In genomic region chr11:97292731-97293130, GRCm38 (mm10) we compare ENCODE assay signal across 17 mouse cellular contexts. TPM values are rescaled to one million over a fixed set of nuclear protein-coding genes. Genes with fewer than 3 reads are reported as not detected.
"Had no signal": no experiment of that assay in that cellular context is flagged by ENCODE, and none has a peak within 500 bp of the region (broad histone marks: within the 10 kb centered on the region; RNA-seq: fewer than 3 reads in every experiment).

No protein-coding gene starts in this region.

- DNase-seq: lung, adult 18-20 months; lung, embryonic 14.5 days; lung, postnatal 10 days; lung, postnatal 36 days; right cerebral cortex, postnatal 14 days; thymus, adult 2 months; thymus, postnatal 25 days; thymus, postnatal 4 days had no signal

- H3K4me3 ChIP-seq: megakaryocyte, embryonic 14.5 days; midbrain, embryonic 13.5 days; midbrain, embryonic 15.5 days; neural tube, embryonic 12.5 days; stomach, embryonic 15.5 days had no signal

- H3K36me3 ChIP-seq: midbrain, embryonic 13.5 days; midbrain, embryonic 15.5 days; neural tube, embryonic 12.5 days; stomach, embryonic 15.5 days had no signal

- H3K4me2 ChIP-seq: lung, embryonic 14.5 days; midbrain, embryonic 11.5 days; midbrain, embryonic 13.5 days; midbrain, embryonic 15.5 days; neural tube, embryonic 12.5 days; stomach, embryonic 15.5 days had no signal

- H3K27ac ChIP-seq: macrophage; midbrain, embryonic 13.5 days; midbrain, embryonic 15.5 days; neural tube, embryonic 12.5 days; stomach, embryonic 15.5 days; stomach, postnatal 0 days had no signal

- ATAC-seq: midbrain, embryonic 13.5 days; midbrain, embryonic 15.5 days had no signal

- H3K9me3 ChIP-seq: midbrain, embryonic 13.5 days; midbrain, embryonic 15.5 days; neural tube, embryonic 12.5 days; stomach, embryonic 15.5 days had no signal

- H3K27me3 ChIP-seq: megakaryocyte, embryonic 14.5 days; midbrain, embryonic 13.5 days; midbrain, embryonic 15.5 days; neural tube, embryonic 12.5 days; stomach, embryonic 15.5 days had no signal

- H3K9ac ChIP-seq: lung, embryonic 14.5 days; midbrain, embryonic 13.5 days; midbrain, embryonic 15.5 days; neural tube, embryonic 12.5 days; stomach, embryonic 15.5 days had no signal

- H3K4me1 ChIP-seq: midbrain, embryonic 15.5 days; neural tube, embryonic 12.5 days; stomach, embryonic 15.5 days had no signal

RNA-seq across cellular contexts. Expression of gene Gpr179, which starts 59.1 kb away (rescaled TPM):
- total RNA-seq: neutrophil, adult 5-6 weeks had no signal
- polyA plus RNA-seq: midbrain, embryonic 11.5 days had no signal
